In genomic region chr10:63000584-63000983, GRCm38 (mm10) we compare ENCODE assay signal across 29 mouse cellular contexts. TPM values are rescaled to one million over a fixed set of nuclear protein-coding genes. Genes with fewer than 3 reads are reported as not detected.
DNase-seq lines count a peak whose midpoint lies in the region; ATAC-seq lines count a peak whose summit lies in the region.
"Had no signal": no experiment of that assay in that cellular context is flagged by ENCODE, and none has a peak within 500 bp of the region (broad histone marks: within the 10 kb centered on the region; RNA-seq: fewer than 3 reads in every experiment).

No protein-coding gene starts in this region.

- H3K4me3 ChIP-seq in kidney, embryonic 15.5 days (replicated peaks), result no peak overlapping the region
- H3K4me3 ChIP-seq in liver, embryonic 12.5 days, result no peak overlapping the region
- no peak overlapping the region for H3K4me3 ChIP-seq in heart, embryonic 10.5 days
- H3K4me3 ChIP-seq: embryonic facial prominence, embryonic 15.5 days; heart, adult 2 months; heart, embryonic 15.5 days; limb, embryonic 10.5 days; megakaryocyte, embryonic 14.5 days; midbrain, embryonic 15.5 days; myocyte; neural tube, embryonic 15.5 days had no signal

- peaks cover 91% of the 10 kb centered on the region for H3K36me3 ChIP-seq in kidney, embryonic 15.5 days
- H3K36me3 ChIP-seq in liver, embryonic 12.5 days, result peaks cover 59% of the 10 kb centered on the region
- peaks cover 92% of the 10 kb centered on the region for H3K36me3 ChIP-seq in heart, embryonic 10.5 days

- 52% methylated on average over 9 of the region's 9 CpGs for WGBS in kidney, embryonic 15.5 days
- 53% methylated on average over 9 of the region's 9 CpGs for WGBS in liver, embryonic 12.5 days (ENCODE audit: insufficient replicate concordance)
- 71% methylated on average over 9 of the region's 9 CpGs for WGBS in heart, embryonic 10.5 days

- no peak overlapping the region for H3K9ac ChIP-seq in kidney, embryonic 15.5 days
- no peak overlapping the region for H3K9ac ChIP-seq in liver, embryonic 12.5 days
- H3K9ac ChIP-seq: embryonic facial prominence, embryonic 15.5 days; heart, embryonic 15.5 days; midbrain, embryonic 15.5 days; neural tube, embryonic 15.5 days had no signal

- H3K4me2 ChIP-seq in kidney, embryonic 15.5 days, result no peak overlapping the region
- H3K4me2 ChIP-seq in liver, embryonic 12.5 days, result no peak overlapping the region
- H3K4me2 ChIP-seq: embryonic facial prominence, embryonic 15.5 days; heart, embryonic 15.5 days; midbrain, embryonic 15.5 days; neural tube, embryonic 15.5 days had no signal

- no peaks in the 10 kb centered on the region for H3K27me3 ChIP-seq in kidney, embryonic 15.5 days
- H3K27me3 ChIP-seq in liver, embryonic 12.5 days (replicated peaks), result no peaks in the 10 kb centered on the region
- H3K27me3 ChIP-seq in heart, embryonic 10.5 days (ENCODE audit: insufficient read depth, poor library complexity, severe bottlenecking), result no peaks in the 10 kb centered on the region
- H3K27me3 ChIP-seq: embryonic facial prominence, embryonic 15.5 days; heart, embryonic 15.5 days; megakaryocyte, embryonic 14.5 days; midbrain, embryonic 15.5 days; neural tube, embryonic 15.5 days had no signal

- no peak for DNase-seq in kidney, adult 18-20 months
- DNase-seq in brain, adult 2 months (ENCODE audit: low read depth, low spot score), result peak; percentile 74
- no peak for DNase-seq in heart, embryonic 10.5 days (ENCODE audit: low spot score)
- DNase-seq in cerebellum, postnatal 25 days, result no peak
- no peak for DNase-seq in natural killer cell, adult 2 months (ENCODE audit: low spot score in 2 of 2)
- DNase-seq: adrenal gland, postnatal 14 days; cerebellum, adult 11 months; cerebellum, postnatal 14 days; embryo, embryonic 11 days; gastrocnemius, postnatal 10 days; heart, adult 2 months; heart, postnatal 4 days; kidney, postnatal 25 days; layer of hippocampus, adult 9-11 months; lung, adult 18-20 months; lung, postnatal 14 days had no signal

- no peaks in the 10 kb centered on the region for H3K9me3 ChIP-seq in kidney, embryonic 15.5 days (replicated peaks)
- no peaks in the 10 kb centered on the region for H3K9me3 ChIP-seq in liver, embryonic 12.5 days (replicated peaks)
- no peaks in the 10 kb centered on the region for H3K9me3 ChIP-seq in heart, embryonic 10.5 days
- H3K9me3 ChIP-seq: embryonic facial prominence, embryonic 15.5 days; G1E; heart, embryonic 15.5 days; limb, embryonic 10.5 days; midbrain, embryonic 15.5 days; neural tube, embryonic 15.5 days had no signal

- 0 out of 2 replicates have a peak, but pooled peaks cover 6% of the 10 kb centered on the region for H3K4me1 ChIP-seq in kidney, embryonic 15.5 days
- H3K4me1 ChIP-seq in liver, embryonic 12.5 days, result peaks cover 15% of the 10 kb centered on the region
- no peaks in the 10 kb centered on the region for H3K4me1 ChIP-seq in heart, embryonic 10.5 days
- H3K4me1 ChIP-seq: embryonic facial prominence, embryonic 15.5 days; heart, embryonic 15.5 days; limb, embryonic 10.5 days; megakaryocyte, embryonic 14.5 days; midbrain, embryonic 15.5 days; neural tube, embryonic 15.5 days had no signal

- peak; percentile 76; the same call in 1 of the 2 replicates for ATAC-seq in kidney, embryonic 15.5 days (replicated peaks; ENCODE audit: low FRiP score)
- peak; percentile 87 for ATAC-seq in liver, embryonic 12.5 days
- peak; percentile 93 for ATAC-seq in megakaryocyte-erythroid progenitor cell, adult 5-6 weeks (replicated peaks; ENCODE audit: low FRiP score, low TSS enrichment, poor library complexity, severe bottlenecking)
- ATAC-seq: activated CD4-positive, CD25-positive, alpha-beta regulatory T cell, adult 4 months; hindbrain, postnatal 0 days; midbrain, embryonic 15.5 days had no signal

- peak overlapping the region; percentile 32; the same call in 1 of the 2 replicates for H3K27ac ChIP-seq in kidney, embryonic 15.5 days
- H3K27ac ChIP-seq in liver, embryonic 12.5 days, result peak overlapping the region; percentile 27; the same call in 1 of the 2 replicates
- H3K27ac ChIP-seq in heart, embryonic 10.5 days, result no peak overlapping the region
- H3K27ac ChIP-seq: embryonic facial prominence, embryonic 15.5 days; heart, adult 2 months; heart, embryonic 15.5 days; hindbrain, postnatal 0 days; limb, embryonic 10.5 days; midbrain, embryonic 15.5 days; neural tube, embryonic 15.5 days had no signal

RNA-seq across cellular contexts. Expression of gene Rufy2, which starts 20.6 kb away (rescaled TPM):
- polyA plus RNA-seq in kidney, embryonic 15.5 days (2015; fragmentation: Nextera tagmentation; extraction: Ambion mirVana), result 25.8 and 26.6 TPM in 2 replicates
- 4.1 and 4.2 TPM in 2 replicates for polyA plus RNA-seq in liver, embryonic 12.5 days (2016; fragmentation: Nextera tagmentation; extraction: Ambion mirVana)
- total RNA-seq in megakaryocyte-erythroid progenitor cell, adult 5-6 weeks (2014; fragmentation: Nextera tagmentation), result 4.3 and 15.9 TPM in 2 replicates
- 1.8 and 3.1 TPM in 2 replicates for total RNA-seq in megakaryocyte-erythroid progenitor cell, adult 5-6 weeks (2017)
- polyA plus RNA-seq in heart, embryonic 10.5 days (2016; fragmentation: Nextera tagmentation; extraction: Ambion mirVana), result 14.6 and 17.7 TPM in 2 replicates

RNA-seq across cellular contexts. Expression of gene Hnrnph3, which starts 23.4 kb away (rescaled TPM):
- polyA plus RNA-seq in kidney, embryonic 15.5 days (2015; fragmentation: Nextera tagmentation; extraction: Ambion mirVana), result 124 and 125 TPM in 2 replicates
- 37.0 and 43.2 TPM in 2 replicates for polyA plus RNA-seq in liver, embryonic 12.5 days (2016; fragmentation: Nextera tagmentation; extraction: Ambion mirVana)
- 85.2 and 100 TPM in 2 replicates for total RNA-seq in megakaryocyte-erythroid progenitor cell, adult 5-6 weeks (2014; fragmentation: Nextera tagmentation)
- total RNA-seq in megakaryocyte-erythroid progenitor cell, adult 5-6 weeks (2017), result 49.2 and 56.4 TPM in 2 replicates
- 83.7 and 115 TPM in 2 replicates for polyA plus RNA-seq in heart, embryonic 10.5 days (2016; fragmentation: Nextera tagmentation; extraction: Ambion mirVana)

RNA-seq across cellular contexts. Expression of gene Pbld2, which starts 23.5 kb away (rescaled TPM):
- polyA plus RNA-seq in kidney, embryonic 15.5 days (2015; fragmentation: Nextera tagmentation; extraction: Ambion mirVana), result 4.0 and 4.4 TPM in 2 replicates
- 1.2 and 1.4 TPM in 2 replicates for polyA plus RNA-seq in liver, embryonic 12.5 days (2016; fragmentation: Nextera tagmentation; extraction: Ambion mirVana)
- total RNA-seq in megakaryocyte-erythroid progenitor cell, adult 5-6 weeks (2014; fragmentation: Nextera tagmentation), result 0.42 and 0.92 TPM in 2 replicates
- 0.08 and 0.52 TPM in 2 replicates for total RNA-seq in megakaryocyte-erythroid progenitor cell, adult 5-6 weeks (2017)
- polyA plus RNA-seq in heart, embryonic 10.5 days (2016; fragmentation: Nextera tagmentation; extraction: Ambion mirVana), result 0.27 and 0.77 TPM in 2 replicates
- total RNA-seq: G1E had no signal
- polyA plus RNA-seq: G1E had no signal

RNA-seq across cellular contexts. Expression of gene Dna2, which starts 53.8 kb away (rescaled TPM):
- polyA plus RNA-seq in kidney, embryonic 15.5 days (2015; fragmentation: Nextera tagmentation; extraction: Ambion mirVana), result 20.8 and 22.2 TPM in 2 replicates
- polyA plus RNA-seq in liver, embryonic 12.5 days (2016; fragmentation: Nextera tagmentation; extraction: Ambion mirVana), result 40.3 and 40.6 TPM in 2 replicates
- 61.7 and 63.1 TPM in 2 replicates for total RNA-seq in megakaryocyte-erythroid progenitor cell, adult 5-6 weeks (2014; fragmentation: Nextera tagmentation)
- 41.9 and 42.8 TPM in 2 replicates for total RNA-seq in megakaryocyte-erythroid progenitor cell, adult 5-6 weeks (2017)
- 31.7 and 32.7 TPM in 2 replicates for polyA plus RNA-seq in heart, embryonic 10.5 days (2016; fragmentation: Nextera tagmentation; extraction: Ambion mirVana)

RNA-seq across cellular contexts. Expression of gene Pbld1, which starts 59.4 kb away (rescaled TPM):
- polyA plus RNA-seq in kidney, embryonic 15.5 days (2015; fragmentation: Nextera tagmentation; extraction: Ambion mirVana), result 6.8 and 6.9 TPM in 2 replicates
- polyA plus RNA-seq in liver, embryonic 12.5 days (2016; fragmentation: Nextera tagmentation; extraction: Ambion mirVana), result 1.7 and 2.2 TPM in 2 replicates
- total RNA-seq in megakaryocyte-erythroid progenitor cell, adult 5-6 weeks (2014; fragmentation: Nextera tagmentation), result 0.28 TPM in 1 of 2 replicates, not detected in the other
- 0.61 TPM in 1 of 2 replicates, not detected in the other for total RNA-seq in megakaryocyte-erythroid progenitor cell, adult 5-6 weeks (2017)
- 0.42 and 1.7 TPM in 2 replicates for polyA plus RNA-seq in heart, embryonic 10.5 days (2016; fragmentation: Nextera tagmentation; extraction: Ambion mirVana)
- polyA plus RNA-seq: activated CD4-positive, CD25-positive, alpha-beta regulatory T cell, adult 4 months; G1E had no signal
